Mouse (Mus musculus): ENCODE data around the gene 1700042G07Rik.

GRCm38 (mm10) chr4:116221996-116222842, 49.0 kb downstream of the 1700042G07Rik start:
- no peak for TF ChIP-seq CTCF (IDR thresholded peaks at IDR 0.05; ENCODE audit: low read depth, low read length)
- no peak for TF ChIP-seq POLR2A (IDR thresholded peaks at IDR 0.05; ENCODE audit: borderline replicate concordance, low read depth, low read length)

Measured in bone marrow macrophage, adult 2 months (primary cell).